Mouse (Mus musculus): Measurements from ENCODE around the gene Vmn1r113.
"Not testable (repeated sequence)": the region's sequence is repeated elsewhere in the genome, so short reads cannot be mapped to it uniquely, and the experiment has no call there.

Vmn1r113 gene

GRCm38 (mm10) chr7:20786985-20787384 lies at the start of gene Vmn1r113:
Vmn1r113 (plus strand) TSS chr7:20787285.
- DNase-seq (ENCODE audit: low read depth) = not testable (repeated sequence)

DNA sequence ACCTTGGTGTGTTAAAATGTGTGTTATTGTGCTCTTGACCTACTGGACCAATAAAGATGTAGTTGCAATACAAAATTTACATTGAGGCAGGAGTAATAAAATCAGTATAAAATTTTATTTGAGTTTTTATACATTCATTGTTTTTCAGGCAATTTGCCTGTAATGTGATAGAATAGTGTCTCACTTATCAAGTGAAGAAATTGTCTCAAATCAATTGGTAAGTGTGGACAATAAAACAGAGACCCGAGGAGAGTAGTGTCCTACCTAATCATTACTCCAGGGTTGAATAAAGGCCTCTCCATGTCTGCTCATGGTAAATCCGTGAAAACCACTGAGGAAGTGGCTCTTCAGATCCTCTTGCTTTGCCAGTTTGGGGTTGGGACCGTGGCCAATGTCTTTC lies 16.2 kb upstream of the Vmn1r113 start, which contains the start of gene Vmn1r112:
TSS of gene Vmn1r112 (plus strand) at position 301 of the 400 bp plus-strand sequence.
- DNase-seq (ENCODE audit: low read depth) = not testable (repeated sequence)

GRCm38 (mm10) chr7:20812086-20812485 lies 25.0 kb downstream of the Vmn1r113 start, which contains the start of gene Vmn1r114:
Vmn1r114 (minus strand) TSS chr7:20812186.
- not testable (repeated sequence) for DNase-seq (ENCODE audit: low read depth)
